Mouse (Mus musculus) ovary, adult 2 months (tissue): Measurements from ENCODE around the gene Pou2af1. TPM values are rescaled to one million over a fixed set of nuclear protein-coding genes. Genes with fewer than 3 reads are reported as not detected.

Source experiments
- polyA plus RNA-seq: library from polyadenylated mRNA; depleted of rRNA; stranded (reverse); fragments of >200 nt; gene quantifications from 2 replicates; pipeline ENCODE4 v1.2.3, GENCODE M21; 2012; rRNA removed

Pou2af1 gene
- polyA plus RNA-seq, result 0.44 and 0.59 TPM in 2 replicates

GRCm38 (mm10) chr9:51213023-51213728, at the start of gene Pou2af1:
Pou2af1 (plus strand) TSS chr9:51213708.

GRCm38 (mm10) chr9:51165312-51166180, 48.0 kb upstream of the Pou2af1 start, which contains the start of gene Gm32742:
Gm32742 (minus strand) TSS chr9:51165517.

GRCm38 (mm10) chr9:51278500-51279381, 65.2 kb downstream of the Pou2af1 start, which contains the start of gene Colca2:
Colca2 (minus strand) TSS chr9:51278569.

Other genes starting within 250 kb of the Pou2af1 start
- gene Sik2, start 204.6 kb upstream of the Pou2af1 start, polyA plus RNA-seq, result 28.3 and 56.8 TPM in 2 replicates
- gene Btg4, start 152.8 kb upstream of the Pou2af1 start, polyA plus RNA-seq, result 2.0 and 3.1 TPM in 2 replicates
- gene Layn, start 136.6 kb upstream of the Pou2af1 start, polyA plus RNA-seq, result 9.6 and 12.3 TPM in 2 replicates
- 1.5 and 1.8 TPM in 2 replicates for gene 4833427G06Rik, start 111.6 kb upstream of the Pou2af1 start, polyA plus RNA-seq
- gene Gm32742, start 48.2 kb upstream of the Pou2af1 start, polyA plus RNA-seq, result 0.12 TPM in 2 replicates
- gene Colca2, start 64.9 kb downstream of the Pou2af1 start, polyA plus RNA-seq, result 1.9 and 4.6 TPM in 2 replicates
- 0.16 TPM in 1 of 2 replicates, not detected in the other for gene 1810046K07Rik, start 115.2 kb downstream of the Pou2af1 start, polyA plus RNA-seq